Mouse (Mus musculus): ENCODE measurements around the gene Synpo2. TPM values are rescaled to one million over a fixed set of nuclear protein-coding genes. Genes with fewer than 3 reads are reported as not detected.
A peak's percentile ranks its signal among the peaks of the same experiment; 100 is the strongest.

Gene Synpo2
- total and polyA plus RNA-seq, 2 experiments from 2014 or later: 14.7 to 17.9 TPM

DNA sequence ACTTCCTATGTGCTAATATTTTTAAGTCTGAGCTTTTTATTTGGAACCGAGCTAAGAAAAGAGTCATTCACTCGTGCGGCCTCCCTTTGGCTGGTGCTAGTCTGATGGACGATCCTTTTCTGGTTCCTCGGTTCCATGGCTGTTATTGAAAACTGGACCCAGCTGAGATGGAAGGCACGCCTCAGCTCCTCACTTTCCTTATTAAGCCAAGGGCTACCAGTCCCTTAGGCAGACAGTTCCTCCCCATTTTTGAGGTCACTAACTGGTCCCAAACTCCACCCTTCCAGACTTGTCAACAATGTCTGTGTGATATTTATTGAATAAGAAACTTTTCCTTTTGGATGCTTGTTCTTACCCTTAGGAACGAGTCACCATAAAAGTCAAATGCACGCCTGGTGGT, 112.1 kb downstream of the Synpo2 start:
- no peak overlapping the region; the same call in 1 of the 2 replicates for H3K27ac ChIP-seq (ENCODE audit: low read depth)
- H3K4me3 ChIP-seq (ENCODE audit: low read depth, low read length): no peak overlapping the region
- no peak for ATAC-seq (ENCODE audit: insufficient read depth, low read depth)

DNA sequence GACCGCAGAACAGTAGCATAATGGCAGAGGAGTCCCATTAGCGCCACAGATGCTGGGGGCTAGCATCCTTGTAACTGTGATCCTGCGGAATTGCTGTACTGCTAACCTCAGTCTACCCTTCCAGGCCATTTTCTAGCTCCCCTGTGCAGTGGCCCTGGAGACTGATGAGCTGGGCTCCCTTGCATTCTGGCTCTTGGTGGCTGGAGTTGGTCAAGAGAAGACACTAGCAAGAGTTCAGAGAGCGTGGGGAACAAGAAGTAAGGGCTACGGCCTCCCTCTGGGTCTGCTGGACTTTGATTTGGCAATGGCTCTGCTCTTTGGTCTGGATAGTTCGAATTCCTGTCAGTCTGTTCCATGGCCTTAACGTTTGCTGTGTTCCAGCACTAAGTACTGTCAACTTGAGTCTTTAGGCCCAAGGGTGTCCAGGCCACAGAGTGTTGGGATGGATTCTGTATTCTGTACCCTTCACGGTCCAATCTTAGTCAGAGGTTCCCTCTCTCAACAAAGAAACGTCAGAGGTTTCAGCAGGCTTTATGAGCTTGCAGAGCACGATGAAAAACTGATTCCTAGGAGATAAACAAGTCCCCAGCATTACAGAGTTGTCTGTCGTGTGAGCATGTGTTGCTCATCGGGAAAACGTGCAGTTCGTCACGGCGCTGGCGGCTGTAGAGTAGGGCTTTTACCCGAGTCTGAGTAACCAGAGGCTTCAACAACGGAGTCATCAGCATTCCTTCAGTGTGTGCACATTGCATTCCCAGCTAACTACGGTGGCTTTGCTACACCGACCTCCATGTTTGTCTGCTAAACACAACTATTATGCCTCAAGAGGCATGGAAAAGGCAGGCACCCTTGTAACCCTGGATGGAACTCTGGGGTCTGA, 113.6 kb downstream of the Synpo2 start:
- ATAC-seq (ENCODE audit: insufficient read depth, low read depth) (peak; percentile 62; the same call in 1 of the 2 replicates), DNase-seq (ENCODE audit: low spot score) (peak; percentile 51)
- Histone ChIP-seq H3K9ac (replicated peaks; ENCODE audit: low read depth, low read length) (no peak overlapping the region), H3K4me1 (ENCODE audit: control insufficient read depth, insufficient read depth) (peaks cover 7% of the 10 kb centered on the region; the same call in 1 of the 2 replicates), H3K9me3 (replicated peaks; ENCODE audit: control insufficient read depth, low read length) (no peaks in the 10 kb centered on the region), H3K4me3 (ENCODE audit: low read depth, low read length) (no peak overlapping the region), H3K27me3 (ENCODE audit: control insufficient read depth, insufficient read depth, low read length) (no peaks in the 10 kb centered on the region), H3K4me2 (ENCODE audit: low read depth, low read length) (no peak overlapping the region), H3K27ac (ENCODE audit: low read depth) (peak overlapping the region; percentile 56), H3K36me3 (replicated peaks; ENCODE audit: control insufficient read depth, insufficient read depth, low read length) (no peaks in the 10 kb centered on the region)
- 57% methylated on average over 21 of the region's 21 CpGs for WGBS
- TF ChIP-seq CTCF (IDR thresholded peaks at IDR 0.05; ENCODE audit: low read depth) (no peak), EP300 (IDR thresholded peaks at IDR 0.05; ENCODE audit: low read depth) (no peak)

More for the DNA sequence above, 112.1 kb downstream of the Synpo2 start:
- H3K9me3 ChIP-seq (replicated peaks; ENCODE audit: control insufficient read depth, low read length): no peaks in the 10 kb centered on the region
- H3K9ac ChIP-seq (replicated peaks; ENCODE audit: low read depth, low read length): no peak overlapping the region
- 85% methylated on average over 8 of the region's 8 CpGs for WGBS
- H3K36me3 ChIP-seq (replicated peaks; ENCODE audit: control insufficient read depth, insufficient read depth, low read length): no peaks in the 10 kb centered on the region
- TF ChIP-seq CTCF (IDR thresholded peaks at IDR 0.05; ENCODE audit: low read depth): no peak
- no peak for TF ChIP-seq EP300 (IDR thresholded peaks at IDR 0.05; ENCODE audit: low read depth)
- H3K27me3 ChIP-seq (ENCODE audit: control insufficient read depth, insufficient read depth, low read length): no peaks in the 10 kb centered on the region
- no peak overlapping the region for H3K4me2 ChIP-seq (ENCODE audit: low read depth, low read length)
- peaks cover 10% of the 10 kb centered on the region; the same call in 1 of the 2 replicates for H3K4me1 ChIP-seq (ENCODE audit: control insufficient read depth, insufficient read depth)
- no peak for DNase-seq (ENCODE audit: low spot score)

DNA sequence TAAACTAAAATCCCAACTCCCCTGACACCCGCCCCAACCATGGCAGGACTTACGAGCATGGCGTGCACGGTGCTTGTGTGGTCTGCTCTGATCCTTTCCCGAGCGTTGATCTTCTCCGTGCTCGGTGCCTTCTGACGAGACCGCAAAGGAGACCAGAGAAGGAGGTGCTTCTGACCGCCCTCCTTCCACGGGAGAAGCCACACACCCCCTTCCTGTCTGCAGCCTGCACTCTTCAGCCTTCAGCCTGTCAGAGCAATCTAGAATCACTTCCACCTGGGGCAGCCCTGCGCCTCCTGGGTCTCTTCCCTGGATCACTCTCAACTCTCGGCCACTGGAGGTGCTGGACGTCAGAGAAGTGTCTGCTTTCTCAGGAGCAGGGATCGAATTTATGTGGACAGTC, 119.0 kb downstream of the Synpo2 start:
- Histone ChIP-seq H3K27me3 (ENCODE audit: control insufficient read depth, insufficient read depth, low read length) (no peaks in the 10 kb centered on the region), H3K9me3 (replicated peaks; ENCODE audit: control insufficient read depth, low read length) (no peaks in the 10 kb centered on the region), H3K4me2 (ENCODE audit: low read depth, low read length) (peak overlapping the region; percentile 57), H3K4me3 (ENCODE audit: low read depth, low read length) (peak overlapping the region; percentile 30), H3K27ac (ENCODE audit: low read depth) (peak overlapping the region; percentile 73), H3K9ac (replicated peaks; ENCODE audit: low read depth, low read length) (peak overlapping the region; percentile 56), H3K4me1 (ENCODE audit: control insufficient read depth, insufficient read depth) (0 out of 2 replicates have a peak, but pooled peaks cover 3% of the 10 kb centered on the region), H3K36me3 (replicated peaks; ENCODE audit: control insufficient read depth, insufficient read depth, low read length) (peaks cover 22% of the 10 kb centered on the region)
- peak; percentile 54 for DNase-seq (ENCODE audit: low spot score)
- TF ChIP-seq CTCF (IDR thresholded peaks at IDR 0.05; ENCODE audit: low read depth) (peak; percentile 15; the same call in 1 of the 2 replicates), EP300 (IDR thresholded peaks at IDR 0.05; ENCODE audit: low read depth) (no peak)
- peak; percentile 47 for ATAC-seq (ENCODE audit: insufficient read depth, low read depth)
- 12% methylated on average over 16 of the region's 16 CpGs for WGBS

DNA sequence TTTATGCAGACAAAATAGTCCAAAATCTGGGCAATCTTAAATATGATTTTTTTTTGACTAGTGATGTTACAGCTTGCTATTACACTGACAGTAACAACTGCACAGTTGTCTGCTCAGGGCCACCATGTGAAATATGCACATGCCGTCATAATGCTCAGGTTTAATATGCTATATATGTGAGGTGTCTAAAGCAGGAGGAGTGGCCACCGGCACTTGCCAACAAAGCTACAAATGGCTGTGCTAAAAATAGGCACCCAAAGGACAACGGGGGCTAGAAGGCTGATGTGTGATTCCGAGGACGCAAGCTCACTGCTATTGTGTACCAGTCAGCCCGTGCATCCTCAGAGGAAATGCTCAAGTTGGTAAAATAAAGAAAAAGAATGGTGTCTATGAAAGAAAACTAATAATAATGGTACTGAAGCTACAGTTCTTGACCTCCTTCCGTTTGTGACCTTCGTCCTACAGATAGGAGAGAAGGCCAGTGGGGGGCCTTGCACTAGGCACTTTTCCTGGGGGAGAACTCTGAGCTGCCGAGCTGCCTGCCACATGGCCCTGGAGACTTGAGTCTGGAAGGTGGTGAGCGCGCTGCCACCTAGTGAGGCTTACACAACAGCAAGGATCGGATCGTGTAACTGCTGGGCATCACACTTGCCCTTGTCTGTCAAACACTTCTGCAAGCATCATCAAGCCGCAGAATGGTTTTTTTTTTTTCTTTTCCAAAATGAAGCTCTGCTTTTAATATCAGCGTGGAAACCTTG, 120.0 kb downstream of the Synpo2 start:
- Histone ChIP-seq H3K9ac (replicated peaks; ENCODE audit: low read depth, low read length) (peak overlapping the region; percentile 5; the same call in 1 of the 2 replicates), H3K4me3 (ENCODE audit: low read depth, low read length) (peak overlapping the region; percentile 29), H3K4me1 (ENCODE audit: control insufficient read depth, insufficient read depth) (peaks cover 6% of the 10 kb centered on the region; the same call in 1 of the 2 replicates), H3K36me3 (replicated peaks; ENCODE audit: control insufficient read depth, insufficient read depth, low read length) (peaks cover 28% of the 10 kb centered on the region), H3K27ac (ENCODE audit: low read depth) (peak overlapping the region; percentile 95), H3K4me2 (ENCODE audit: low read depth, low read length) (peak overlapping the region; percentile 57), H3K9me3 (replicated peaks; ENCODE audit: control insufficient read depth, low read length) (no peaks in the 10 kb centered on the region), H3K27me3 (ENCODE audit: control insufficient read depth, insufficient read depth, low read length) (no peaks in the 10 kb centered on the region)
- TF ChIP-seq CTCF (IDR thresholded peaks at IDR 0.05; ENCODE audit: low read depth): peak; percentile 31
- no peak for TF ChIP-seq EP300 (IDR thresholded peaks at IDR 0.05; ENCODE audit: low read depth)
- DNase-seq (ENCODE audit: low spot score) (peak; percentile 87), ATAC-seq (ENCODE audit: insufficient read depth, low read depth) (peak; percentile 88)
- WGBS: 7% methylated on average over 15 of the region's 15 CpGs

DNA sequence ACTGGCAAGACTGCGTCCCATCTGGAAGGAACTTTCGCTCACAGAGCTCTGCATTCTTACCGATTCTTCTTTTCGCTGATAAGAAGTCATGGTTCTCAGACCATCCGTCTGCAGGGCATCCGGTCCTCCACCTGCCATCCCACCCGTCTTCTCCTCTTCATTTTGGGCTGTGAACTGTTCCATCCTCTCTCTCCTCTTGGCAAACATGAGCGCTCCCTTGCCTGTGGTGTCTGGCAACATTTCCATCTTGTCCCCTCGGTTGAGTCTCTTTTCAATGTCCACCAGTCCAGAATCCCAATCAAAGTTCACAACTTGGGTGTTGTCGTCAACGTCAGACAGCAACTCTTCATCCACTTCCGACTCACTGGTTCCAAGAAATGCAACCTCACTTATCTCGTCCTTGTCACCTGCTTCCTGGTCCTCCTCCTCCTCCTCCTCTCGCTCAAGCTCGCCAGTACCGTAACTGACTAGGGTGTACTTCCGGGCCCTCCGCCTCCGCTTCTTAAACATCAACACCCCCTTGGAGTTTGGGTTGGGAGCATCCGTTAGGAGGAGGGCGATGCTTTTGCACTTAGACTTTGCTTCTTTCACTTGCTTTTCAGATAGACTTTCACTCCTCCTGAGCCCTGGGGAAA, 121.8 kb downstream of the Synpo2 start:
- Histone ChIP-seq H3K4me1 (ENCODE audit: control insufficient read depth, insufficient read depth) (peaks cover 6% of the 10 kb centered on the region; the same call in 1 of the 2 replicates), H3K36me3 (replicated peaks; ENCODE audit: control insufficient read depth, insufficient read depth, low read length) (peaks cover 31% of the 10 kb centered on the region), H3K27ac (ENCODE audit: low read depth) (no peak overlapping the region)

More for the DNA sequence above, 121.8 kb downstream of the Synpo2 start:
- Histone ChIP-seq H3K27me3 (ENCODE audit: control insufficient read depth, insufficient read depth, low read length) (no peaks in the 10 kb centered on the region), H3K4me3 (ENCODE audit: low read depth, low read length) (no peak overlapping the region), H3K9ac (replicated peaks; ENCODE audit: low read depth, low read length) (no peak overlapping the region), H3K4me2 (ENCODE audit: low read depth, low read length) (no peak overlapping the region), H3K9me3 (replicated peaks; ENCODE audit: control insufficient read depth, low read length) (no peaks in the 10 kb centered on the region)
- TF ChIP-seq CTCF (IDR thresholded peaks at IDR 0.05; ENCODE audit: low read depth): no peak
- TF ChIP-seq EP300 (IDR thresholded peaks at IDR 0.05; ENCODE audit: low read depth): no peak
- 73% methylated on average over 21 of the region's 21 CpGs for WGBS
- no peak for DNase-seq (ENCODE audit: low spot score)
- ATAC-seq (ENCODE audit: insufficient read depth, low read depth): no peak

Measured in heart, postnatal 0 days (tissue).